Mouse (Mus musculus): ENCODE data around the gene Clcn1. TPM values are rescaled to one million over a fixed set of nuclear protein-coding genes. Genes with fewer than 3 reads are reported as not detected.

Gene Clcn1
- total and polyA plus RNA-seq, 3 experiments, result 4.3 to 12.1 (median 4.9) TPM

DNA sequence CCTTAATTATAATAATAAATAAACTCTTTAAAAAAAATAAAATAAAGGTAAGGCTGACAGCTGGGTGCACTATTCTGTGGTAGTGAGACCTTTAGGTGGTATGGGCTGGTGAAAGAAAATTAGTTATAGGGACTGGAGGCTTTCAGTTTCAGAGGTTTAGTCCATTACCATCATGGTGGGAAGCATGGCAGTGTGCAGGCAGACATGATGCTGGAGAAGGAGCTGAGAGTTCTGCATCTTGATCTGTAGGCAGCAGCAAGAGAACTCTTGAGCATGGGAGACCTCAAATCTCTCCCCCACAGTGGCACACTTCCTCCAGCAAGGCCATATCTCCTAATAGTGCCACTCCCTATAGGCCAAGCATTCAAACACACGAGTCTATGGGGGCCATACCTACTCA is 55.7 kb downstream of the Clcn1 start:
- Histone ChIP-seq H3K27me3 (ENCODE audit: control insufficient read depth, insufficient read depth, low read length) (no peaks in the 10 kb centered on the region), H3K36me3 (ENCODE audit: control insufficient read depth, insufficient read depth, low read length) (no peaks in the 10 kb centered on the region), H3K4me1 (ENCODE audit: control insufficient read depth, insufficient read depth, low read length) (peaks cover 1% of the 10 kb centered on the region), H3K79me2 (replicated peaks; ENCODE audit: control insufficient read depth, insufficient read depth, low read length) (no peaks in the 10 kb centered on the region), H3K27ac (no peak overlapping the region), H3K4me3 (no peak overlapping the region), H3K9ac (ENCODE audit: low read depth, low read length) (no peak overlapping the region)
- no peak for DNase-seq
- 58% methylated on average over 1 of the region's 1 CpGs for WGBS
- intact Hi-C loops (cut with DNase I), result no loop called here
- TF ChIP-seq CTCF (IDR thresholded peaks at IDR 0.05) (no peak), POLR2A (IDR thresholded peaks at IDR 0.05; ENCODE audit: insufficient read depth, low read depth, low read length) (no peak), EP300 (IDR thresholded peaks at IDR 0.05; ENCODE audit: insufficient read depth, low read depth, low read length) (no peak)

GRCm38 (mm10) chr6:42343361-42344120 is 57.1 kb downstream of the Clcn1 start:
- Histone ChIP-seq H3K9ac (ENCODE audit: low read depth, low read length) (no peak overlapping the region), H3K36me3 (ENCODE audit: control insufficient read depth, insufficient read depth, low read length) (no peaks in the 10 kb centered on the region), H3K27me3 (ENCODE audit: control insufficient read depth, insufficient read depth, low read length) (no peaks in the 10 kb centered on the region), H3K4me3 (no peak overlapping the region), H3K4me1 (ENCODE audit: control insufficient read depth, insufficient read depth, low read length) (peaks cover 1% of the 10 kb centered on the region), H3K79me2 (replicated peaks; ENCODE audit: control insufficient read depth, insufficient read depth, low read length) (no peaks in the 10 kb centered on the region), H3K27ac (no peak overlapping the region)
- 77% methylated on average over 9 of the region's 9 CpGs for WGBS
- intact Hi-C loops (cut with DNase I), result no loop called here
- no peak for DNase-seq
- TF ChIP-seq EP300 (IDR thresholded peaks at IDR 0.05; ENCODE audit: insufficient read depth, low read depth, low read length), result no peak

- H3K36me3 ChIP-seq (ENCODE audit: control insufficient read depth, insufficient read depth, low read length), result no peaks in the 10 kb centered on the region
- no peak overlapping the region for H3K4me3 ChIP-seq
- H3K27me3 ChIP-seq (ENCODE audit: control insufficient read depth, insufficient read depth, low read length), result no peaks in the 10 kb centered on the region
- no peak for DNase-seq
- H3K79me2 ChIP-seq (replicated peaks; ENCODE audit: control insufficient read depth, insufficient read depth, low read length), result no peaks in the 10 kb centered on the region
- no peak overlapping the region for H3K9ac ChIP-seq (ENCODE audit: low read depth, low read length)
- intact Hi-C loops (cut with DNase I), result no loop called here
- H3K27ac ChIP-seq, result no peak overlapping the region
- TF ChIP-seq CTCF (IDR thresholded peaks at IDR 0.05) (no peak), EP300 (IDR thresholded peaks at IDR 0.05; ENCODE audit: insufficient read depth, low read depth, low read length) (no peak), POLR2A (IDR thresholded peaks at IDR 0.05; ENCODE audit: insufficient read depth, low read depth, low read length) (no peak)
- H3K4me1 ChIP-seq (ENCODE audit: control insufficient read depth, insufficient read depth, low read length), result peaks cover 1% of the 10 kb centered on the region
- WGBS, result 78% methylated on average over 1 of the region's 1 CpGs
Observed at GRCm38 (mm10) chr6:42344255-42344654, 57.8 kb downstream of the Clcn1 start.

GRCm38 (mm10) chr6:42348281-42349005 is 62.0 kb downstream of the Clcn1 start:
- no peak overlapping the region for H3K4me3 ChIP-seq
- no peaks in the 10 kb centered on the region for H3K79me2 ChIP-seq (replicated peaks; ENCODE audit: control insufficient read depth, insufficient read depth, low read length)
- peaks cover 12% of the 10 kb centered on the region for H3K4me1 ChIP-seq (ENCODE audit: control insufficient read depth, insufficient read depth, low read length)
- intact Hi-C loops (cut with DNase I), result loop anchor here (1.0 to 2.0 kb wide), 4 partner anchors 25 to 235 kb away; partner anchors contain the start of genes Casp2 and Epha1
- peaks cover 20% of the 10 kb centered on the region for H3K36me3 ChIP-seq (ENCODE audit: control insufficient read depth, insufficient read depth, low read length)
- H3K9ac ChIP-seq (ENCODE audit: low read depth, low read length), result no peak overlapping the region
- peak in 1 of 2 experiments; percentile 19 for DNase-seq
- H3K27ac ChIP-seq, result peak overlapping the region; percentile 99
- TF ChIP-seq CTCF (IDR thresholded peaks at IDR 0.05) (no peak), EP300 (IDR thresholded peaks at IDR 0.05; ENCODE audit: insufficient read depth, low read depth, low read length) (no peak), POLR2A (IDR thresholded peaks at IDR 0.05; ENCODE audit: insufficient read depth, low read depth, low read length) (no peak)
- 51% methylated on average over 12 of the region's 12 CpGs for WGBS
- H3K27me3 ChIP-seq (ENCODE audit: control insufficient read depth, insufficient read depth, low read length), result no peaks in the 10 kb centered on the region

GRCm38 (mm10) chr6:42349006-42349425 is 62.5 kb downstream of the Clcn1 start:
- under 1% methylated on average over 11 of the region's 11 CpGs for WGBS
- intact Hi-C loops (cut with DNase I), result loop anchor here (1.0 to 2.0 kb wide), 4 partner anchors 24 to 234 kb away; partner anchors contain the start of genes Casp2 and Epha1
- Histone ChIP-seq H3K4me1 (ENCODE audit: control insufficient read depth, insufficient read depth, low read length) (peaks cover 13% of the 10 kb centered on the region), H3K9ac (ENCODE audit: low read depth, low read length) (peak overlapping the region; percentile 79), H3K27ac (peak overlapping the region; percentile 99), H3K4me3 (peak overlapping the region; percentile 78), H3K36me3 (ENCODE audit: control insufficient read depth, insufficient read depth, low read length) (peaks cover 22% of the 10 kb centered on the region), H3K27me3 (ENCODE audit: control insufficient read depth, insufficient read depth, low read length) (no peaks in the 10 kb centered on the region), H3K79me2 (replicated peaks; ENCODE audit: control insufficient read depth, insufficient read depth, low read length) (no peaks in the 10 kb centered on the region)
- 0 out of 2 replicates have a peak, but pooled peaks have one; percentile 52 for TF ChIP-seq EP300 (IDR thresholded peaks at IDR 0.05; ENCODE audit: insufficient read depth, low read depth, low read length)
- no peak for TF ChIP-seq POLR2A (IDR thresholded peaks at IDR 0.05; ENCODE audit: insufficient read depth, low read depth, low read length)
- TF ChIP-seq CTCF (IDR thresholded peaks at IDR 0.05), result peak; percentile 88
- DNase-seq, result peak; percentile 87 to 88
